Mouse (Mus musculus) midbrain, postnatal 0 days (tissue): ENCODE results near the gene Ell. TPM values are rescaled to one million over a fixed set of nuclear protein-coding genes. Genes with fewer than 3 reads are reported as not detected.
A peak's percentile ranks its signal among the peaks of the same experiment; 100 is the strongest.

Source experiments
- ATAC-seq: fragments of 200-750 bp; cut with Nextera tagmentation; 2 replicates; pipeline ENCODE4 v1.8.0; 2017; ENCODE audit warnings: moderate number of reproducible peaks, mild to moderate bottlenecking, moderate TSS enrichment, moderate library complexity; ENCODE audit not compliant: low FRiP score
- DNase-seq: peaks from one replicate; pipeline ENCODE4 v3.0.0-alpha.2; 2015; ENCODE audit warnings: low spot score
- H3K27ac ChIP-seq: fragments of 300-500 bp; sonication (generic); 2 replicates; pipeline ENCODE4 v1.5.1; 2014; ENCODE audit warnings: low read depth, mild to moderate bottlenecking, low read length, mixed read lengths
- H3K27me3 ChIP-seq: fragments of 300-500 bp; sonication (generic); 2 replicates; pipeline ENCODE4 v1.6.1; 2014; ENCODE audit warnings: low read length, control low read depth, mixed read lengths; ENCODE audit not compliant: insufficient read depth
- H3K36me3 ChIP-seq: fragments of 300-500 bp; sonication (generic); 2 replicates; pipeline ENCODE4 v1.6.1; 2014; ENCODE audit warnings: low read length, control low read depth, mixed read lengths; ENCODE audit not compliant: insufficient read depth
- H3K4me1 ChIP-seq: fragments of 300-500 bp; sonication (generic); 2 replicates; pipeline ENCODE4 v1.6.1; 2014; ENCODE audit warnings: mild to moderate bottlenecking, control low read depth, antibody characterized with exemption, low read length, mixed read lengths; ENCODE audit not compliant: insufficient read depth
- H3K4me2 ChIP-seq: fragments of 300-500 bp; sonication (generic); 2 replicates; pipeline ENCODE4 v1.6.1; 2014; ENCODE audit warnings: low read depth, mild to moderate bottlenecking, low read length, mixed read lengths; ENCODE audit not compliant: poor library complexity, severe bottlenecking
- H3K4me3 ChIP-seq: fragments of 300-500 bp; sonication (generic); 2 replicates; pipeline ENCODE4 v1.5.1; 2014; ENCODE audit warnings: low read depth, mild to moderate bottlenecking, low read length, moderate library complexity
- H3K9ac ChIP-seq: fragments of 300-500 bp; sonication (generic); replicated peaks from 2 replicates; pipeline ENCODE4 v1.6.1; 2014; ENCODE audit warnings: mild to moderate bottlenecking, low read length, moderate library complexity, mixed read lengths; ENCODE audit not compliant: poor library complexity, severe bottlenecking
- H3K9me3 ChIP-seq: fragments of 300-500 bp; sonication (generic); 2 replicates; pipeline ENCODE4 v1.6.1; 2016; ENCODE audit warnings: low read length, control low read depth
- CTCF ChIP-seq: IDR thresholded peaks from 2 replicates; pipeline ENCODE4 v1.5.1; 2016; ENCODE audit warnings: antibody characterized with exemption, mild to moderate bottlenecking
- WGBS: fragments of 180-500 bp; shearing (Covaris S2); extraction: QIAGEN DNeasy Blood & Tissue Kit; methylation state at CpG from one replicate; pipeline ENCODE4 v1.1.7; 2014; 5-methylcytosine and 5-hydroxymethylcytosine counted together
- polyA plus RNA-seq: library from polyadenylated mRNA; unstranded; fragments of >200 nt; fragmentation: Nextera tagmentation; extraction: Ambion mirVana; gene quantifications from 2 replicates; pipeline ENCODE4 v1.2.1, GENCODE M21; 2015
- total RNA-seq: library from RNA; depleted of rRNA; stranded (reverse); fragments of >200 nt; gene quantifications from 2 replicates; pipeline ENCODE4 v1.2.3, GENCODE M21; 2014

Ell gene
- total and polyA plus RNA-seq, 2 experiments from 2014 or later, result 13.2 to 14.1 TPM

DNA sequence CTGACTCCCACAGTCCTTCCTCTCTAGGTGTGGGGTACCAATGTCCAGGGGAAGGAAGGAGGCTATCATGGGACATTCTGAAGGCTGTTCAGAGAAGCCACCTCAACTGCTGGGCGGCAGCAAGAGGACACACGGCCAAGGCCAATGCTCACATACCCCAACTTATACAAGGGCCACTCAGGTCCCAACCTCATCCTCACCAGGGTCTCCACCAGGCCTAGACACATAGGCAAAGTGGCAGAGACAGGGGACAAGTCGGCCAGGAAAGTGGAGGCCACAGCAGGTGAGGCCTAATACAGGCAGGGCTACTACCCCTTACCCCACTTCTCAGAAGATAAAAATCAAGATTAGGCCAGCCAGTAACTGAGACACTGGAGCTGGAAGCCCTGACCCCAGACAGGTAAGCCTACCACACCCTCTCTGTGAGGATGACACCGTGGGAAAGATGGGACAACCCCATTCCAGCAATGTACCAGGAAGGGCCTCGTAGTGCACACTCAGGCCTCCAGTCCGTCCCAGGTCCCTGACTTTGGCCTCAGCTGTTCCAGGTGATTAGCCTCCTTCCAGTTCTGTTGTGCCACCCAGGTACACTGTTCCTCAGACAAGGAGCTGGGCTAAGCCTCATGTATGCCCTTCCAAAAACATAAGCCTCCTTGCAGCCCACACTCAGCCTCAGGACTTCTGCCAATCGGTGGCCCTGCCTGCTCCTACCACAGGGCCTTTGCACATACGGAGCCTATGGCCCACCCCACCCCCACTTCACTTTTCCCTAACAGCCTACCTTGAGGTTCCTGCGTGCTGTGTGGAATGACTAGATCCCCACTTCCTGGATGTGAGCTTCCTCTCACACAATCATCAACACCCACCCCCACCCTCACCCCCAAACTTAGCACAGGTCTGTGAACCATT lies 66.9 kb downstream of the Ell start:
- Histone ChIP-seq H3K27ac (no peak overlapping the region), H3K4me1 (peaks cover 24% of the 10 kb centered on the region), H3K4me3 (no peak overlapping the region), H3K4me2 (peak overlapping the region; percentile 59; the same call in 1 of the 2 replicates), H3K27me3 (no peaks in the 10 kb centered on the region), H3K9ac (no peak overlapping the region), H3K36me3 (0 out of 2 replicates have a peak, but pooled peaks cover 3% of the 10 kb centered on the region), H3K9me3 (no peaks in the 10 kb centered on the region)
- DNase-seq (no peak), ATAC-seq (no peak)
- no peak for TF ChIP-seq CTCF
- 87% methylated on average over 9 of the region's 9 CpGs for WGBS

DNA sequence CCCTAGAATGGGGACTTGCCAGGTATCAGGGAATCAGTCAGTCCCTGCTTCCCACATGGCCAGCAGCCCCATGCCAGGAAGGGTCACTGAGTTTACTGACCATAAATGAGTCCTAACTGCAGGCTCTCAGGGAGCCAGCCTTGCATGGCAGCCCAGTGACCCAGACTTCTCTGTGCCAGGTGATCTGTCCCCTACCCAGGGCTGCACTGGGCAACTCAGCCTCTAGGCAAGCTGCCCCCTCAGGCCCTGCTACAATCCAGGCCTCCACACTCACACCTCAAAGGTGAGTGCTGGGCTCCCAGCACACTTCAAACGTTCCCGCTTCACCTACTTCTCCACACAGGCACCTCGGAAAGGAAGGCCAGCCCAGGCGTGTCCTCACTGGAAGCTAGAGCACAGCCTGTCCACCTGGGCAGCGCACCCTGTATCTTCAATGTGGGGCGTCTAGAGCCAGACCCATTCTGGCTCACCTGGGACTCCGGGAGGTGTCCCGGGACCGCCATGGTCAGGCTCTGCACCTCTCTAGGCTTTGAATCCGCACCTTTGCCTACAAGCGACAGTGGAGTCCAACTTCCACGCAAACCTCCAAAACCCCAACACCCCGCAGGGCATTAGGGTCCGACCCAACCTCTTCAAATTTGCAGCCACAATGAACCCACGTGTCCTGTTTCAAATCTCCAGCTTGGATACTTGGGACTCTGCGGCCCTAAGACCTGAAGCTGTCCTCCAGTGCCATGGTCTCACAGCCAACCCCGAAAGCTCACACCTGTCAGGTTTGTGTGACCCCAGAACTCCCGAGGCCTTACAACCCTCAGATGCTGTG lies 67.7 kb downstream of the Ell start:
- peak overlapping the region; percentile 59 for H3K4me2 ChIP-seq
- peak overlapping the region; percentile 80 for H3K9ac ChIP-seq
- no peak for TF ChIP-seq CTCF
- ATAC-seq (no peak), DNase-seq (no peak)
- H3K4me1 ChIP-seq, result peaks cover 26% of the 10 kb centered on the region
- no peaks in the 10 kb centered on the region for H3K27me3 ChIP-seq
- H3K27ac ChIP-seq, result no peak overlapping the region
- H3K9me3 ChIP-seq, result no peaks in the 10 kb centered on the region
- 69% methylated on average over 18 of the region's 18 CpGs for WGBS
- H3K36me3 ChIP-seq, result 0 out of 2 replicates have a peak, but pooled peaks cover 3% of the 10 kb centered on the region
- peak overlapping the region; percentile 69 for H3K4me3 ChIP-seq

DNA sequence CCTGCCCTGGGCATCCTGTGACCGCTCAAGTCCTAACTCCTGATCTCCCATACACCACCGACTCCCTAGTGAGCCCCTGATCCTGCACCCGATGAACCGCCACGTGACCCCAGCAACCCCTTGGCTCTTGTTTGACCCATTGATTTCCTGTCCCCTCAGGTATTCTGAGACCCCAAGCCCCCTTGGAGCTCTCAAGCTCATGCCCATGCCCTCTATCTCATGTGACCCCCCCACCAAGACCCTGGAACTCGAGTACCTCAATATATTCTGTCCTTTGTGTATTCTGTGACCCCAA lies 68.3 kb downstream of the Ell start:
- Histone ChIP-seq H3K4me3 (peak overlapping the region; percentile 69), H3K4me2 (peak overlapping the region; percentile 59), H3K27ac (peak overlapping the region; percentile 63), H3K9me3 (no peaks in the 10 kb centered on the region), H3K36me3 (no peaks in the 10 kb centered on the region), H3K27me3 (no peaks in the 10 kb centered on the region), H3K4me1 (peaks cover 26% of the 10 kb centered on the region), H3K9ac (peak overlapping the region; percentile 80)
- ATAC-seq, result no peak
- no peak for TF ChIP-seq CTCF
- no peak for DNase-seq
- WGBS, result 26% methylated on average over 6 of the region's 6 CpGs

DNA sequence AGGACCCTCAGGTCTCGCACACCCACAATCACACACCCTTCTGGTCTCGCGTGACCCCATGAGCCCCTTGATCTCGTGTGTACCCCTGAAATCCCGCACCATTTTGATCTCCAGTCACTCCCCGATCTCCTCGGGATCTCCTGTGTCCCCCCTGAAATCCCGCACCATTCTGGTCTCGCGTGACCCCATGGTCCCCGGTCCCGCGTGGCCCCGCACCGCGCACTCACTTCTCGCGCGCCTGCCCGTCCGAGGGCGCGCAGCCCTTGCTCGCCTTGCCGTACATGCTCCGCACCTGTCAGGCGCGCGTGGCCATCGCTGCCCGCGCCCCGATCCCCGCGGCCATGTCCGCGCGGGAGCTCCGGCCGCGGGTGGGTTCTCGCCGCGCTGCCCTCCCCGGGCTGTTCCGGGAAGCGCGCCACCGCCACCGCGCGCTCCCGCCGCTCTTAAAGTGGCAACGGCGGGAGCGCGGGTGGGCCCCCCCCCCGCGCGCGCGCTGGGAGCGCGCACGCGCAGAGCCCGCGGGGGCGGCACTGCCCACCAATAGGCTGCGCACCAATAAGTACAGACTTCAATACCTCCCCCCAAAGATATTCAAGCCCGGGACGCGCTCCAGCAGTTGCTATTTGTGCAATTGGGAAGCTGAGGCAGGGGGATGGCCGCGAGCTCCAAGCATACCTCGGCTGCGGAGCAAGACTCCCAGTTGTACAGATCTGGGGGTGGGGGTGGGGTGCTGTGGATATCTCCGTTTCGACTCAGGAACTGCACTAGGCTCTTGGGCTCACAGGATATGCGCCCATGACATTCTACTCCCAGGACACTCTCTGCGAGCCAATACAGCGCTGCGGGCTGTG lies 68.9 kb downstream of the Ell start:
- peak overlapping the region; percentile 80 for H3K9ac ChIP-seq
- no peak for TF ChIP-seq CTCF
- H3K27ac ChIP-seq, result peak overlapping the region; percentile 63
- H3K27me3 ChIP-seq, result no peaks in the 10 kb centered on the region
- 1% methylated on average over 61 of the region's 84 CpGs for WGBS
- H3K4me2 ChIP-seq, result peak overlapping the region; percentile 59
- H3K4me3 ChIP-seq, result peak overlapping the region; percentile 69
- H3K4me1 ChIP-seq, result peaks cover 26% of the 10 kb centered on the region
- DNase-seq, result peak; percentile 73
- no peaks in the 10 kb centered on the region for H3K9me3 ChIP-seq
- no peaks in the 10 kb centered on the region for H3K36me3 ChIP-seq
- ATAC-seq, result peak; percentile 74

DNA sequence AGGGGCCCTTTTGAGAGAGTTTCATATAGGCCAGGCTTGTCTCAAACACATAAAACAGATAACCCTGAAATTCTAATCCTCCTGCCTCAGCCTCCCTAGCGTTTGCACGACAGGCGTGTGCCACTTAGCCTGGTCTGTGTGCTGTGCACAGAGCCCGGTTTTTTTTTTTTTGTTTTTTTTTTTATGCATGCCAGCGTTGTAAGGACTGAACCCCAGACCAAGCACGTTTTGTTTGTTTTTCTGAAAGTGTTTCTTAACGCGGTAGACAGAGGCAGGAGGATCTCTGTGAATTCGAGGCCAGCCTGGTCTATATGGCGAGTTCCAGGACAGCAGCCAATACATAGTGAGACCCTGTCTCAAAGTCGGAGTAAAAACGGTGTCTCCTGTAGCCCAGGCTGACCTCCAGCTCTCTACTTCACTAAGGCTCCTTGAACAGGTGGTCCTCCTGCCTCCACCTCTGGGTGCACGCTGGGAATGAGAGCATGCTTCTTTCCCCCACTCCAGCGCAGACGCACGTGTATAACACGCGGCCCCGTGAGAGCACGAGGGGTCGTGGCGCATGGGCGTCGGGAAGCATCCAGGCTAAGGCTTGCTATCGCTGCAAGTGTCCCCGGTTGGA lies 69.6 kb downstream of the Ell start, which contains the start of gene Ssbp4:
Gene Ssbp4 (minus strand): TSS at position 124 of the 619 bp plus-strand sequence.
- no peaks in the 10 kb centered on the region for H3K36me3 ChIP-seq
- no peaks in the 10 kb centered on the region for H3K27me3 ChIP-seq
- H3K4me2 ChIP-seq, result peak within 1 kb of the TSS; percentile 59
- peak within 1 kb of the TSS; percentile 68 for H3K27ac ChIP-seq
- TF ChIP-seq CTCF, result no peak
- peak within 1 kb of the TSS; percentile 69 for H3K4me3 ChIP-seq
- peak within 1 kb of the TSS; percentile 80 for H3K9ac ChIP-seq
- peaks cover 26% of the 10 kb centered on the region for H3K4me1 ChIP-seq
- ATAC-seq (peak; percentile 8), DNase-seq (no peak)
- H3K9me3 ChIP-seq, result no peaks in the 10 kb centered on the region
- 4% methylated on average over 26 of the region's 26 CpGs for WGBS
